ENCODE assay signal across 8 mouse cellular contexts in genomic region chr7:28921722-28922465, GRCm38 (mm10). TPM values are rescaled to one million over a fixed set of nuclear protein-coding genes. Genes with fewer than 3 reads are reported as not detected.
DNase-seq lines count a peak whose midpoint lies in the region; ATAC-seq and TF ChIP-seq lines count a peak whose summit lies in the region.
"Had no signal": no experiment of that assay in that cellular context is flagged by ENCODE, and none has a peak within 500 bp of the region (broad histone marks: within the 10 kb centered on the region; RNA-seq: fewer than 3 reads in every experiment).

No protein-coding gene starts in this region.

- H3K9me3 ChIP-seq in heart, embryonic 15.5 days (replicated peaks): no peaks in the 10 kb centered on the region
- H3K9me3 ChIP-seq in lung, postnatal 0 days (ENCODE audit: low read length): no peaks in the 10 kb centered on the region
- no peaks in the 10 kb centered on the region for H3K9me3 ChIP-seq in hindbrain, embryonic 16.5 days (ENCODE audit: control insufficient read depth, low read length)
- H3K9me3 ChIP-seq in stomach, postnatal 0 days (ENCODE audit: control insufficient read depth, low read length): no peaks in the 10 kb centered on the region

- intact Hi-C loops in gastrocnemius, postnatal 14 days (cut with DNase I; ENCODE audit: low total_unique reads): no loop called here

- no peak for ATAC-seq in heart, embryonic 15.5 days (replicated peaks; ENCODE audit: insufficient number of reproducible peaks, insufficient read depth, low FRiP score, low read depth)
- no peak for ATAC-seq in lung, postnatal 0 days
- ATAC-seq in hindbrain, embryonic 16.5 days: no peak
- ATAC-seq in stomach, postnatal 0 days (ENCODE audit: low FRiP score, low TSS enrichment): no peak
- ATAC-seq: Patski had no signal

- H3K9ac ChIP-seq in heart, embryonic 15.5 days: no peak overlapping the region
- H3K9ac ChIP-seq in lung, postnatal 0 days (replicated peaks; ENCODE audit: low read depth): no peak overlapping the region
- no peak overlapping the region for H3K9ac ChIP-seq in hindbrain, embryonic 16.5 days (ENCODE audit: low read depth, low read length)
- H3K9ac ChIP-seq in stomach, postnatal 0 days (ENCODE audit: low read length): 0 out of 2 replicates have a peak overlapping the region, but pooled peaks have one; percentile 1

- DNase-seq in heart, adult 9 months (ENCODE audit: low spot score in 2 of 2): no peak
- DNase-seq in lung, postnatal 0 days (ENCODE audit: low spot score): no peak
- DNase-seq in lung, postnatal 14 days: no peak
- no peak for DNase-seq in stomach, postnatal 0 days (ENCODE audit: low spot score)
- DNase-seq in gastrocnemius, postnatal 14 days: no peak

- no peak overlapping the region for H3K4me3 ChIP-seq in heart, embryonic 15.5 days
- H3K4me3 ChIP-seq in lung, postnatal 0 days (ENCODE audit: low read depth, low read length): no peak overlapping the region
- H3K4me3 ChIP-seq in hindbrain, embryonic 16.5 days (ENCODE audit: low read length): no peak overlapping the region
- no peak overlapping the region for H3K4me3 ChIP-seq in stomach, postnatal 0 days (ENCODE audit: low read depth, low read length)

- peaks cover 100% of the 10 kb centered on the region for H3K4me1 ChIP-seq in heart, embryonic 15.5 days (replicated peaks)
- H3K4me1 ChIP-seq in lung, postnatal 0 days (ENCODE audit: insufficient read depth, low read depth, low read length): peaks cover 64% of the 10 kb centered on the region
- peaks cover 52% of the 10 kb centered on the region for H3K4me1 ChIP-seq in hindbrain, embryonic 16.5 days (ENCODE audit: control insufficient read depth, insufficient read depth, low read depth, low read length)
- peaks cover 46% of the 10 kb centered on the region for H3K4me1 ChIP-seq in stomach, postnatal 0 days (replicated peaks; ENCODE audit: control insufficient read depth, insufficient read depth)

- no peak for TF ChIP-seq CTCF in lung, postnatal 0 days (IDR thresholded peaks at IDR 0.05)
- TF ChIP-seq CTCF in stomach, postnatal 0 days (IDR thresholded peaks at IDR 0.05; ENCODE audit: low read depth): no peak

- 49% methylated on average over 8 of the region's 8 CpGs for WGBS in heart, embryonic 15.5 days
- WGBS in lung, postnatal 0 days: 66% methylated on average over 8 of the region's 8 CpGs
- 74% methylated on average over 8 of the region's 8 CpGs for WGBS in hindbrain, embryonic 16.5 days
- 69% methylated on average over 8 of the region's 8 CpGs for WGBS in stomach, postnatal 0 days

- H3K4me2 ChIP-seq in heart, embryonic 15.5 days: no peak overlapping the region
- H3K4me2 ChIP-seq in lung, postnatal 0 days (replicated peaks; ENCODE audit: low read depth, low read length): no peak overlapping the region
- H3K4me2 ChIP-seq in hindbrain, embryonic 16.5 days (ENCODE audit: low read length): no peak overlapping the region
- H3K4me2 ChIP-seq in stomach, postnatal 0 days (replicated peaks; ENCODE audit: low read depth): no peak overlapping the region

- no peaks in the 10 kb centered on the region for H3K27me3 ChIP-seq in heart, embryonic 15.5 days
- H3K27me3 ChIP-seq in lung, postnatal 0 days (replicated peaks; ENCODE audit: insufficient read depth, low read length): no peaks in the 10 kb centered on the region
- no peaks in the 10 kb centered on the region for H3K27me3 ChIP-seq in hindbrain, embryonic 16.5 days (replicated peaks; ENCODE audit: control insufficient read depth, insufficient read depth, low read length)
- no peaks in the 10 kb centered on the region for H3K27me3 ChIP-seq in stomach, postnatal 0 days (ENCODE audit: control insufficient read depth, insufficient read depth, low read length)
- H3K27me3 ChIP-seq: Patski had no signal

- no peak for TF ChIP-seq EP300 in lung, postnatal 0 days (IDR thresholded peaks at IDR 0.05)
- no peak for TF ChIP-seq EP300 in stomach, postnatal 0 days (optimal IDR thresholded peaks at IDR 0.05)

- peaks cover 23% of the 10 kb centered on the region for H3K36me3 ChIP-seq in heart, embryonic 15.5 days
- no peaks in the 10 kb centered on the region for H3K36me3 ChIP-seq in lung, postnatal 0 days (ENCODE audit: insufficient read depth, low read length)
- H3K36me3 ChIP-seq in hindbrain, embryonic 16.5 days (ENCODE audit: control insufficient read depth, insufficient read depth, low read length): 0 out of 2 replicates have a peak, but pooled peaks cover 6% of the 10 kb centered on the region
- peaks cover 11% of the 10 kb centered on the region for H3K36me3 ChIP-seq in stomach, postnatal 0 days (ENCODE audit: control insufficient read depth, insufficient read depth, low read length)

- H3K27ac ChIP-seq in heart, embryonic 15.5 days: peak overlapping the region; percentile 97
- H3K27ac ChIP-seq in lung, postnatal 0 days (ENCODE audit: low read length): peak overlapping the region; percentile 38
- peak overlapping the region; percentile 37; the same call in 1 of the 2 replicates for H3K27ac ChIP-seq in hindbrain, embryonic 16.5 days (ENCODE audit: low read depth, low read length)
- H3K27ac ChIP-seq in stomach, postnatal 0 days (replicated peaks): peak overlapping the region; percentile 99

RNA-seq across cellular contexts. Expression of gene Actn4, which starts 40.2 kb away (rescaled TPM):
- 236 and 281 TPM in 2 replicates for polyA plus RNA-seq in heart, embryonic 15.5 days (2015; fragmentation: Nextera tagmentation; extraction: Ambion mirVana)
- polyA plus RNA-seq in lung, postnatal 0 days (2015; fragmentation: Nextera tagmentation; extraction: Ambion mirVana): 202 and 218 TPM in 2 replicates
- 146 and 172 TPM in 2 replicates for polyA plus RNA-seq in hindbrain, embryonic 16.5 days (2015; fragmentation: Nextera tagmentation; extraction: Ambion mirVana)
- 216 and 227 TPM in 2 replicates for polyA plus RNA-seq in stomach, postnatal 0 days (2015; fragmentation: Nextera tagmentation; extraction: Ambion mirVana)
- 10 to 100 TPM; 68.1 to 85.9 TPM for total RNA-seq in gastrocnemius, postnatal 14 days (2021)

RNA-seq across cellular contexts. Expression of gene Capn12, which starts 40.7 kb away (rescaled TPM):
- polyA plus RNA-seq in heart, embryonic 15.5 days (2015; fragmentation: Nextera tagmentation; extraction: Ambion mirVana): 0.33 and 0.42 TPM in 2 replicates
- polyA plus RNA-seq in lung, postnatal 0 days (2015; fragmentation: Nextera tagmentation; extraction: Ambion mirVana): 0.27 and 0.33 TPM in 2 replicates
- polyA plus RNA-seq in hindbrain, embryonic 16.5 days (2015; fragmentation: Nextera tagmentation; extraction: Ambion mirVana): 0.54 and 0.70 TPM in 2 replicates
- 1.9 and 2.3 TPM in 2 replicates for polyA plus RNA-seq in stomach, postnatal 0 days (2015; fragmentation: Nextera tagmentation; extraction: Ambion mirVana)
- total RNA-seq in gastrocnemius, postnatal 14 days (2021): under 1 TPM; 0.10 to 0.13 TPM

RNA-seq across cellular contexts. Expression of gene Lgals7, which starts 58.2 kb away (rescaled TPM):
- polyA plus RNA-seq in heart, embryonic 15.5 days (2015; fragmentation: Nextera tagmentation; extraction: Ambion mirVana): 1.7 and 2.7 TPM in 2 replicates
- polyA plus RNA-seq in lung, postnatal 0 days (2015; fragmentation: Nextera tagmentation; extraction: Ambion mirVana): 2.2 and 3.0 TPM in 2 replicates
- polyA plus RNA-seq in hindbrain, embryonic 16.5 days (2015; fragmentation: Nextera tagmentation; extraction: Ambion mirVana): 4.9 and 5.3 TPM in 2 replicates
- polyA plus RNA-seq in stomach, postnatal 0 days (2015; fragmentation: Nextera tagmentation; extraction: Ambion mirVana): 296 and 301 TPM in 2 replicates
- not detected for total RNA-seq in gastrocnemius, postnatal 14 days (2021)

RNA-seq across cellular contexts. Expression of gene Eif3k, which starts 59.8 kb away (rescaled TPM):
- polyA plus RNA-seq in heart, embryonic 15.5 days (2015; fragmentation: Nextera tagmentation; extraction: Ambion mirVana): 239 and 261 TPM in 2 replicates
- 287 and 294 TPM in 2 replicates for polyA plus RNA-seq in lung, postnatal 0 days (2015; fragmentation: Nextera tagmentation; extraction: Ambion mirVana)
- polyA plus RNA-seq in hindbrain, embryonic 16.5 days (2015; fragmentation: Nextera tagmentation; extraction: Ambion mirVana): 282 and 295 TPM in 2 replicates
- 294 and 295 TPM in 2 replicates for polyA plus RNA-seq in stomach, postnatal 0 days (2015; fragmentation: Nextera tagmentation; extraction: Ambion mirVana)
- total RNA-seq in gastrocnemius, postnatal 14 days (2021): 100 to 1,000 TPM; 142 to 147 TPM

RNA-seq across cellular contexts. Expression of gene Map4k1, which starts 60.0 kb away (rescaled TPM):
- polyA plus RNA-seq in heart, embryonic 15.5 days (2015; fragmentation: Nextera tagmentation; extraction: Ambion mirVana): 2.8 and 7.6 TPM in 2 replicates
- polyA plus RNA-seq in lung, postnatal 0 days (2015; fragmentation: Nextera tagmentation; extraction: Ambion mirVana): 2.0 and 3.5 TPM in 2 replicates
- 10.7 and 13.8 TPM in 2 replicates for polyA plus RNA-seq in hindbrain, embryonic 16.5 days (2015; fragmentation: Nextera tagmentation; extraction: Ambion mirVana)
- polyA plus RNA-seq in stomach, postnatal 0 days (2015; fragmentation: Nextera tagmentation; extraction: Ambion mirVana): 3.0 and 3.6 TPM in 2 replicates
- total RNA-seq in gastrocnemius, postnatal 14 days (2021): 1 to 10 TPM in 1 of 2 experiments, under 1 TPM in 1; 0.71 to 1.2 TPM

Comparison
In these comparisons a context has a peak if more than half of its experiments do, and no peak if none do; other contexts are left out.
1. H3K27ac ChIP-seq: peak in every context shown above with its lines; median percentile 99 in stomach, postnatal 0 days; 97 in heart, embryonic 15.5 days; 38 in lung, postnatal 0 days; 37 in hindbrain, embryonic 16.5 days.
2. RNA of gene Lgals7, which starts 58.2 kb away (polyA plus RNA-seq): 296 to 301 TPM in stomach, postnatal 0 days; 4.9 to 5.3 TPM in hindbrain, embryonic 16.5 days, 2.2 to 3.0 TPM in lung, postnatal 0 days and 1.7 to 2.7 TPM in heart, embryonic 15.5 days; every median in the first group is over 10 times any median in the second.